Mouse (Mus musculus) ZHBTc4 (cell line): Measurements from ENCODE around the gene Itpr2.

ENCODE experiments used
- DNase-seq: peaks from one replicate; pipeline ENCODE4 v3.0.0-alpha.2; 2011; ENCODE audit warnings: low read depth, low spot score

Itpr2 gene

DNA sequence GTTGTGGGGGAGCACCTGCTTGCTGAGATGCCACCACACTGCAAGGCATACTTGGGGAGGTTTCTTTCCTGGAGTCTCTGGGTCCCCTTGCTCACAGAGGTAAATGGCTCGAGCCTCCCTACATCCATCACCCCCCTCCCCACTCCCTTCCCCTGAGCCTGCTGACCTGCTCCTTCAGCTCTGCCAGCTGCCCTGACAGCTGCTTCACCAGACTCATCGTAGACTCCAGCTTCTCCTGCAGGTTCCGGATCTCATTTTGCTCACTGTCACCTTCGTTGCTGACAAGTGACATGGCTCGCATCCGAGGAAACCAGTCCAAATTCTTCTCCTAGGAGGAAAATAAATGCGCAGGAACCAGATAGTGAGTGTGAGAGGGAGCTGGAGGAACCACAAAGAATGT is 389.8 kb downstream of the Itpr2 start:
- DNase-seq, result no peak

DNA sequence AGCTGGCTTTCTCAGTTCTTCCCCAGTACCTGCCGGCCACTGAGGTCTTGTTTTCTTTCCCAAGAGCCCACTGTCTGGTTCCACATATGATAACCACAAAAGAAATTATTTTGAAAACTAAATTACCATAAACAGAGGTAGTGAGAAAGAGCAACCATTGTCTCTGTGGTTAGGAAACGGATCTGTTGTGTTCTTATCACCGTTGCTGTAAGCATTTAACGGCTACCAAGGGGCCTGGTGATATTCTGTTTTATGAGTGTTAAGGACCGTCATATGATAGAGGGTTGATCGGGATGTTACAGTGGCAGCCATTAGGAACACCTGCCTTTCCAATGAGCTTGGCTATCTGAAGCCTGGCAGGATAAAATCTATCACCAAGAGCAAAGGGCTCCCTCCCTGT is 390.2 kb downstream of the Itpr2 start:
- DNase-seq, result no peak

- no peak for DNase-seq
These were observed 390.9 kb downstream of the Itpr2 start for GRCm38 (mm10) chr6:146110832-146111741.

GRCm38 (mm10) chr6:146110425-146110824 is 391.6 kb downstream of the Itpr2 start:
- DNase-seq, result no peak

GRCm38 (mm10) chr6:146108695-146109094 is 393.3 kb downstream of the Itpr2 start:
- DNase-seq, result no peak

- no peak for DNase-seq
These were observed 394.7 kb downstream of the Itpr2 start for GRCm38 (mm10) chr6:146107117-146107832.

- no peak for DNase-seq
These were observed 418.7 kb downstream of the Itpr2 start for GRCm38 (mm10) chr6:146083056-146083961.

GRCm38 (mm10) chr6:146082476-146082875 is 419.5 kb downstream of the Itpr2 start:
- no peak for DNase-seq

- DNase-seq, result no peak
These were observed 420.4 kb downstream of the Itpr2 start for GRCm38 (mm10) chr6:146081578-146081977.

- no peak for DNase-seq
These were observed 421.2 kb downstream of the Itpr2 start for GRCm38 (mm10) chr6:146080546-146081512.

DNA sequence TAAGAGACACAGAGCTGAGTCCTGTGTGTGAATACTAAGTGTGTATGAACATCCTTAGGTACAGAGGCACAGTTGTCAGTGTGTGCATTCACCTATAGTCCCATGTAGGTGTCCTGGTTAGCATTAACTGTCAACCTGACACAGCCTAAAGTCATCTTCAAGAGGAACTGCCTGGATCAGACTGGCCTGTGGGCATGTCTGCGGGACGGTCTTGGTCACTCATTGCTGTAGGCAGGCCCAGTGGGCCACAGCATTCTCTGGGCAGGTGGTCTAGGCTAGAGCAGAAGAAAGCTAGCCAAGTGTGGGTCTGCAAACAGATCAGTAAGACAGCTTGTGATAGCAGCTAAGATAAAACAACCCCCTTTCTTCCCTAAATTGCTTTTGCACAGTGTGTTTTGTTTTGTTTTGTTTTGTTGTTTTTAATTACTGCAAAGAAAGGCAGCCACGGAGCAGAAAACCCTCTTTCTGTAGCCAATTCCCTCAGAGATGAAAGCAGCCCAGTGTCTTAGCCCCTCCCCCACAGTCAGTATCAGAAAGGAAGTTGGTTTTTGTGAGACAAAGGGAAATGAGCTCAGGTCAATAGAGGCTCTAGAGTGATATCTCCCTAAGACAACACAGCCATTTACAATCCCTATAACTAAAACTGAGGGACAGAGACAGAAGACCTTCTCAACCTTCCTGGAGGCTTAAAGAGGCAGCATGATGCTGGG is 422.1 kb downstream of the Itpr2 start:
- peak; percentile 19 for DNase-seq

DNA sequence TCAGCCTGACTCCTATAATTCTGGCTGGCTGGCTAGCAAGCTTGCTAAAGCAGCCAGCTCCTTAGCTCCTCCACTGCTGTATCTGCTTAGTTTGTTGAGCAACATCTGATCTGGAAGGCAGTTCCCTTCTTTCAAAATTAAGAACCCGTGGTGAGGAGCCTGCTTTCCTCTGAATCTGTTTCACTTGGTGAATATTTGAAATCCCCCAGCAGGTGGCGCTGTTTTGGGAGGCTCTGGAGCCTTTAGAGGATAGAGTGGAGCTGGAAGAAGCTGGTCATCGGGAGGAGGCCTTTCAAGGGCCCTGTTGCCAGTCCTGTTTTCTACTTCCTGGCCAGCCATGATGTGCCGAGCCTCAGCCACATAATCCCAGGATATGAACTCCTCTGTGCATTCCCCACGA is 422.8 kb downstream of the Itpr2 start:
- DNase-seq, result peak; percentile 76

DNA sequence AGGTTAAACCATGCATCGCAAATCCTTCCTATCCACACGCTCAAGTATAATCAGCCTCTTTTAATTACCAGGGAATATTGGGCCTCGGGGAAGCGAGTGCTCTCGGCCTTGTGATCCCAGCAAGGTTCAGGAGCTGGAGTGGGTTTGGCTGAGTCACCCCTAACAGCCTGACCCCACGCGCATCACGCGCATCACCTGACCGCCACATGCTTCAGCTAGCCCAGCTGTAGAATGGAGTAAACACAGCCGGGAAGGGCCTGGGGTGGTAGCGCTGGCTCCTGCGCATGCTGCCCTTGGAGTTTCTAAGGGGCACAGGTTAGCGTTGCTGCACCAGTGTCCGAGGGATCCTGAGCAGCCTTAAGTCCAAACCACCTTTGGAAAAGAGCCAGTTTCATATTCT is 423.9 kb downstream of the Itpr2 start:
- peak; percentile 7 for DNase-seq

GRCm38 (mm10) chr6:146077124-146077889 is 424.7 kb downstream of the Itpr2 start:
- peak; percentile 48 for DNase-seq

DNA sequence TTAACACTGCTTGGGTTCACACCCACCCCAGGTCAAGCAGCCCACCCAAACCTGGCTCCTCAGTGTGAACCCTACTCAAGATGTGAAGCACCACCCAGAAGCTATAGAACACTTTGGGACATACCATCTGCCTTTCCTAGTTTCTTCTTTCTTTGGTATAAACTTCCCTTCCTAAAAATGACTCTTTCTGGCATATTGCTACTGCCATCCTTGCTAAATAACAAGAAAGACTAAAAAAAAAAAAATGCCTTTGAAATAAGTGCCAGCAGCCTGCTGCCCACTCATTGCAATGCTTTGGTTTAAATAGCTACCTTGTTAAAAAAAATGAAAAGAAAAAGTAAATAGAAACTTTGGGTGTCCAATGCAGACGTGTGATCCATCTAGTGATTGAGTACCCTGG is 429.2 kb downstream of the Itpr2 start:
- no peak for DNase-seq

DNA sequence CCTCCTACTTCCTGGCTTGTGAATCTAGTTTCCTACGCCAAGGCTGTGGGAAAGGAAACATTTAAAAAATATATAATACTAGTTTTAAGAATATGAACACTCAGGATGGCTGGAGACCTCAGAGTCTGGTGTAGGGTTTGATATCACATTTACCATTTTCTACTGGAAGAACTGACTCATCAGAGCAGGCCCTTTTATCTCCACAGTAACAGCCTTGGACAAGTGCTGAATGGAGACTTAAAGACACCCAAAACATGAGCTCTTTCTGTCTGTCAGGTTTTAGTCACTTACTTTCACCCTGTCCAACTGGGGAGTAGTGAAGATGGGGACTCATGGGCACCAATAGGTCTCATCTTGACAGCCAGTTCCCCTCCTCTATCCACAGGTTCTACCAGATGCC is 430.1 kb downstream of the Itpr2 start:
- DNase-seq, result no peak
